Mouse (Mus musculus) liver, adult 2 months (tissue): Measurements from ENCODE around the gene Dhrs7b.

Experiments
- CTCF ChIP-seq: fragments of 200-500 bp; IDR thresholded peaks from 2 replicates; pipeline ENCODE4 v1.5.1; 2011; ENCODE audit warnings: low read depth, low read length, control low read depth
- POLR2A ChIP-seq: fragments of 200-500 bp; IDR thresholded peaks from 2 replicates; pipeline ENCODE4 v1.6.1; 2011; ENCODE audit warnings: low read length, control low read depth; ENCODE audit not compliant: insufficient read depth; ENCODE audit errors: extremely low read depth

DNA sequence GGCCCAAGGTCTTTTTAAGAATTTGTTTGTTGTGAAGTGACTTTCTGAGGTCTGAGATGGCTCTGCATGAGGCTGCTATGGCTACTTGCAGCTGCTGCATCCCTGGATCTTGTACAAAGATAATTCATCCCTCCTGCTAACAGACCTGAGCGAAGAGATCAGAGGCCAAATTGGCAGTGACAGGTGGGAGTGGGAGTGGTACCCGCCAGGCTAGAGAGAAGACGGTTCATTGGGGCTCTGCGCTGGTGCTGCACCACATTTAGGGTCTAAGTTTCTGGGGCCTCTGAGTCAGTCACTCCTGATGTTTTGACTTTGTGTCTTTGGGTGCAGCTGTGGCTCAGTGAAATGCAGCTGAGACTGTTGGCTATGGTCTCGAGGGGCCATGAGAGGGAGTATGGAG, 13.0 kb downstream of the Dhrs7b start:
- TF ChIP-seq CTCF (no peak), POLR2A (no peak)
